Comparison of ENCODE assay signal across 1 mouse cellular context in the genomic region with DNA sequence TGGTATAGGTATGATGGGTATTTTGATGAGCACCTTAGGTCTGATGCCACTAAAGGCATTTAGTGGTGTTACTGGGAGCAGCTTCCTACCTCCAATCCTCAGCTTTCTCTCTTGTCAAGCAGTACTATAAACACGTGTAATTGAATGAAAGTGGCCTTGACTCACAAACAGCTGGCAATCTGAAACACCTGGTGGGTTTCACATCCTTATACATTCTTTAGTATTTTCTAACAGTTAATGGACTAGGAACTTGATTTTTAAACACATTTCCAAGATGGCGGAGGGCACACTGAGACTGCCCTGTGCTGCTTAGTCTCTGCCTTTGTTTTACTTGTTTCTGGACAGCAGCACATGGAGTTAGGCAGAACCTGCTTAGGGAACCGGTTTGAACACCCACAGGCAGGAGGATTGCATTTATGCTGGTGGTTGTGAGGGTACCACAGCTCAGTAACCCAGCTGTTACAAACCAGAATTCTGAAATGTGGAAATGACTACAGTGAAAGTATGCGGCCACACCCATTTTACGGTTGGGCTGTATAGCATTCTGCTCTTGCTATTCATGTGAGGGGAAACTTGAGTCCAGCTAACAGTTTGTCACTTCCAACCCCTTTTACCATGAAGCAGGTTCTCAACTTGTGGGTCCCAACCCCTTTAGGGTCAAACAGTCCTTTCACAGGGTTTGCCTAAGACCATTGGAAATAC.
TF ChIP-seq lines count a peak whose summit lies in the region.

No protein-coding gene starts in this region.

TF ChIP-seq in CH12.LX, 34 proteins besides CTCF, POLR2A, EP300 and RAD21 (continued from another document):
- no peak for TF ChIP-seq GABPA (IDR thresholded peaks at IDR 0.05; ENCODE audit: insufficient replicate concordance, low read depth, low read length)
